Mouse (Mus musculus): Measurements from ENCODE around the gene Vmn1r185.
"Not testable (repeated sequence)": the region's sequence is repeated elsewhere in the genome, so short reads cannot be mapped to it uniquely, and the experiment has no call there.

Gene Vmn1r185

GRCm38 (mm10) chr7:26618364-26618763 lies at the start of gene Vmn1r185:
Gene Vmn1r185, minus strand, starts transcription at chr7:26618464.
- DNase-seq (ENCODE audit: low read depth, low spot score); H3K27me3 ChIP-seq (ENCODE audit: control insufficient read depth, insufficient read depth, low read length, poor library complexity, severe bottlenecking); H3K36me3 ChIP-seq (ENCODE audit: control insufficient read depth, insufficient read depth, low read length, poor library complexity, severe bottlenecking): not testable (repeated sequence)

DNA sequence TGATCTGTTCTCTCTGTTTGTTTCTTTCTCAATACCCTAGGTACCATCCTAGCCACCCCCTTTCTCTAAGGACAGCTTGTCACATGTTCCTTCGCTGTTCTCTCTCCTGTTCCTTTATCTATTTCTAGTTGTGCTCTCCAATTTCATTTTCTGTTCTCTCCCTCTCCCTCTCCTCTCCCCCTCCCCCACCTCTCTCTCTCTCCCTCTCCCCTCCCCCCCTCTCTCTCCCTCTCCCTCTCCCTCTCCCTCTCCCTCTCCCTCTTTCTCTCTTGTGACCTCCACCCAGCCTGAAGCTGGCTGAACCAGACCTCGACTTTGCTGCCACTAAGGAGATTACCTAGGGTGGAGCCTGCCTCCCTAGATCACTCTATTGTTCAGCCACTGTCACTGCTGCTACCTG lies 49.2 kb upstream of the Vmn1r185 start:
- not testable (repeated sequence) for H3K36me3 ChIP-seq (ENCODE audit: control insufficient read depth, insufficient read depth, low read length, poor library complexity, severe bottlenecking); DNase-seq (ENCODE audit: low read depth, low spot score); H3K27me3 ChIP-seq (ENCODE audit: control insufficient read depth, insufficient read depth, low read length, poor library complexity, severe bottlenecking)

DNA sequence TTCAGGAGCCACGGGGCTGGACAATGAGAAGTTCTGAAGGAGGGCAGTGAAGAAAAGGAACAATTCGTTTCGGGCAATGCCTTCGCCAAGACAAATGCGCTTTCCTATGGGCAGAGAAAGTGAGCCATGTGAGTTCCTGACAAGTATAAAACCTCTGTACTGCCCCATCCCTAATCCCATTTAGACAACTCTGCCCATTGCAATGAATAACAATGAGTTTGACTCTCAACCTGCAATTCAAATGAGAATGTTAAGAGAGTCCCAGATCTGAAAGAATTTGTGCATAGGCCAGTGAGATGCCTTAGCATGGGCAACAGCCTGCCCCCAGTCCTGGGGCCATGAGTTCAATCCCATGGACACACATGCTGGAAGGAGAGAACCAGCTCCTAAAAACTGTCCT lies 47.7 kb upstream of the Vmn1r185 start:
- no peak for DNase-seq (ENCODE audit: low read depth, low spot score)
- no peaks in the 10 kb centered on the region for H3K27me3 ChIP-seq (ENCODE audit: control insufficient read depth, insufficient read depth, low read length, poor library complexity, severe bottlenecking)
- H3K36me3 ChIP-seq (ENCODE audit: control insufficient read depth, insufficient read depth, low read length, poor library complexity, severe bottlenecking), result no peaks in the 10 kb centered on the region

GRCm38 (mm10) chr7:26589774-26590173 lies 28.5 kb downstream of the Vmn1r185 start:
- Histone ChIP-seq H3K36me3 (ENCODE audit: control insufficient read depth, insufficient read depth, low read length, poor library complexity, severe bottlenecking) (no peaks in the 10 kb centered on the region), H3K27me3 (ENCODE audit: control insufficient read depth, insufficient read depth, low read length, poor library complexity, severe bottlenecking) (no peaks in the 10 kb centered on the region)
- no peak for DNase-seq (ENCODE audit: low read depth, low spot score)

DNA sequence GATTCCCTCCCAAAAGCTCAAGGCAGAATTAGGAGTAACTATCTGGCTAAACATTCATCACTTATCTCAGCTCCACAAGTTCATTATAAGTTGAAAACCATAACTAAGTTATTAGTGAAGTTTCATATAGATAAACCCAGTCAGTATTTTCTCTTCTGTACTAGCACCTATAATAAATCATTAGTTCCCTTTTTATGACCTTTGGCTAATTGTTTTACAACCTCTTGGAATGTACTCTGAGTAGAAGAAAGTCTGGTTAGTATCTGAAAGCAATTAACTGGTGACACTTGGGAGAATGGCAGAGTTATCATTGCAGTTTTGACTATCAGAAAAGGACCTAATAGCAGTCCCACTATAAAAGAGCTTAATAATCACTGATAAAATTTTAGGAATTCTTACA lies 29.2 kb downstream of the Vmn1r185 start:
- DNase-seq (ENCODE audit: low read depth, low spot score), result no peak
- Histone ChIP-seq H3K36me3 (ENCODE audit: control insufficient read depth, insufficient read depth, low read length, poor library complexity, severe bottlenecking) (no peaks in the 10 kb centered on the region), H3K27me3 (ENCODE audit: control insufficient read depth, insufficient read depth, low read length, poor library complexity, severe bottlenecking) (no peaks in the 10 kb centered on the region)
